Mouse (Mus musculus) embryonic facial prominence, embryonic 11.5 days (tissue): ENCODE results near the gene Ubxn10. TPM values are rescaled to one million over a fixed set of nuclear protein-coding genes. Genes with fewer than 3 reads are reported as not detected.

Experiments used
- ATAC-seq: fragments of 200-750 bp; cut with Nextera tagmentation; replicated peaks from 2 replicates; pipeline ENCODE4 v1.8.0; 2017; ENCODE audit warnings: low read depth; ENCODE audit not compliant: insufficient number of reproducible peaks, low FRiP score, low TSS enrichment
- DNase-seq: peaks from one replicate; pipeline ENCODE4 v3.0.0-alpha.2; 2015; ENCODE audit warnings: low spot score
- H3K27ac ChIP-seq: fragments of 300-500 bp; sonication (generic); replicated peaks from 2 replicates; pipeline ENCODE4 v1.5.1; 2014; ENCODE audit warnings: mild to moderate bottlenecking, low read depth, low read length, control low read depth
- H3K27me3 ChIP-seq: fragments of 300-500 bp; sonication (generic); 2 replicates; pipeline ENCODE4 v1.6.1; 2014; ENCODE audit warnings: mild to moderate bottlenecking, low read length, moderate library complexity, mixed read lengths; ENCODE audit not compliant: control insufficient read depth, insufficient read depth
- H3K36me3 ChIP-seq: fragments of 300-500 bp; sonication (generic); replicated peaks from 2 replicates; pipeline ENCODE4 v1.6.1; 2014; ENCODE audit warnings: low read depth, mild to moderate bottlenecking, low read length, moderate library complexity, mixed read lengths; ENCODE audit not compliant: control insufficient read depth, insufficient read depth
- H3K4me1 ChIP-seq: fragments of 300-500 bp; sonication (generic); 2 replicates; pipeline ENCODE4 v1.6.1; 2014; ENCODE audit warnings: low read length, mixed read lengths; ENCODE audit not compliant: control insufficient read depth, insufficient read depth
- H3K4me2 ChIP-seq: fragments of 300-500 bp; sonication (generic); 2 replicates; pipeline ENCODE4 v1.6.1; 2014; ENCODE audit warnings: low read depth, mild to moderate bottlenecking, control low read depth, low read length, moderate library complexity
- H3K4me3 ChIP-seq: fragments of 300-500 bp; sonication (generic); 2 replicates; pipeline ENCODE4 v1.5.1; 2014; ENCODE audit warnings: low read depth, low read length, control low read depth
- H3K9ac ChIP-seq: fragments of 300-500 bp; sonication (generic); replicated peaks from 2 replicates; pipeline ENCODE4 v1.6.1; 2014; ENCODE audit warnings: mild to moderate bottlenecking, control low read depth, low read length
- H3K9me3 ChIP-seq: fragments of 300-500 bp; sonication (generic); replicated peaks from 2 replicates; pipeline ENCODE4 v1.6.1; 2016; ENCODE audit warnings: mild to moderate bottlenecking, low read length, inconsistent platforms, mixed read lengths; ENCODE audit not compliant: control insufficient read depth
- WGBS: fragments of 180-500 bp; shearing (Covaris S2); extraction: QIAGEN DNeasy Blood & Tissue Kit; methylation state at CpG from one replicate; pipeline ENCODE4 v1.1.7; 2014; 5-methylcytosine and 5-hydroxymethylcytosine counted together
- polyA plus RNA-seq: library from polyadenylated mRNA; unstranded; fragments of >200 nt; fragmentation: Nextera tagmentation; extraction: Ambion mirVana; gene quantifications from 2 replicates; pipeline ENCODE4 v1.2.1, GENCODE M21; 2014

Gene Ubxn10
- polyA plus RNA-seq, 1 experiment from 2014 or later = 1.1 TPM

- H3K9me3 ChIP-seq = no peaks in the 10 kb centered on the region
- H3K4me1 ChIP-seq = peaks cover 3% of the 10 kb centered on the region; the same call in 1 of the 2 replicates
- DNase-seq = peak; percentile 67
- H3K36me3 ChIP-seq = no peaks in the 10 kb centered on the region
- ATAC-seq = 0 out of 2 replicates have a peak, but pooled peaks have one; percentile 31
- H3K9ac ChIP-seq = no peak overlapping the region
- no peak overlapping the region for H3K4me3 ChIP-seq
- H3K27ac ChIP-seq = no peak overlapping the region
- H3K4me2 ChIP-seq = no peak overlapping the region
- H3K27me3 ChIP-seq = no peaks in the 10 kb centered on the region
- 52% methylated on average over 8 of the region's 8 CpGs for WGBS
These were observed 11.6 kb upstream of the Ubxn10 start for GRCm38 (mm10) chr4:138748369-138749072.

GRCm38 (mm10) chr4:138747851-138748250 is 10.9 kb upstream of the Ubxn10 start:
- H3K9me3 ChIP-seq = no peaks in the 10 kb centered on the region
- H3K27me3 ChIP-seq = no peaks in the 10 kb centered on the region
- DNase-seq = no peak
- no peak overlapping the region for H3K4me3 ChIP-seq
- WGBS = 71% methylated on average over 10 of the region's 10 CpGs
- no peak overlapping the region for H3K4me2 ChIP-seq
- no peaks in the 10 kb centered on the region for H3K36me3 ChIP-seq
- peaks cover 3% of the 10 kb centered on the region; the same call in 1 of the 2 replicates for H3K4me1 ChIP-seq
- H3K9ac ChIP-seq = no peak overlapping the region
- peak; percentile 76; the same call in 1 of the 2 replicates for ATAC-seq
- H3K27ac ChIP-seq = no peak overlapping the region

GRCm38 (mm10) chr4:138746866-138747265 is 9.9 kb upstream of the Ubxn10 start:
- H3K4me2 ChIP-seq = no peak overlapping the region
- 88% methylated on average over 9 of the region's 9 CpGs for WGBS
- no peak for ATAC-seq
- no peak overlapping the region for H3K4me3 ChIP-seq
- no peaks in the 10 kb centered on the region for H3K36me3 ChIP-seq
- H3K9ac ChIP-seq = no peak overlapping the region
- no peaks in the 10 kb centered on the region for H3K27me3 ChIP-seq
- no peak overlapping the region for H3K27ac ChIP-seq
- no peak for DNase-seq
- H3K4me1 ChIP-seq = peaks cover 3% of the 10 kb centered on the region; the same call in 1 of the 2 replicates
- no peaks in the 10 kb centered on the region for H3K9me3 ChIP-seq

- peak; percentile 25; the same call in 1 of the 2 replicates for ATAC-seq
- WGBS = 65% methylated on average over 4 of the region's 4 CpGs
- H3K4me1 ChIP-seq = peaks cover 3% of the 10 kb centered on the region; the same call in 1 of the 2 replicates
- no peak overlapping the region for H3K4me3 ChIP-seq
- no peak overlapping the region for H3K4me2 ChIP-seq
- H3K36me3 ChIP-seq = no peaks in the 10 kb centered on the region
- no peak overlapping the region for H3K9ac ChIP-seq
- DNase-seq = peak; percentile 54
- no peaks in the 10 kb centered on the region for H3K9me3 ChIP-seq
- no peak overlapping the region for H3K27ac ChIP-seq
- H3K27me3 ChIP-seq = no peaks in the 10 kb centered on the region
These were observed 8.9 kb upstream of the Ubxn10 start for GRCm38 (mm10) chr4:138745884-138746283.

GRCm38 (mm10) chr4:138739136-138739851 is 2.3 kb upstream of the Ubxn10 start:
- Histone ChIP-seq H3K9me3 (no peaks in the 10 kb centered on the region), H3K9ac (no peak overlapping the region), H3K36me3 (no peaks in the 10 kb centered on the region), H3K27me3 (no peaks in the 10 kb centered on the region), H3K4me2 (no peak overlapping the region), H3K4me1 (peaks cover 4% of the 10 kb centered on the region), H3K4me3 (no peak overlapping the region), H3K27ac (no peak overlapping the region)
- ATAC-seq = no peak; the same call in 1 of the 2 replicates
- DNase-seq = peak; percentile 64
- 8% methylated on average over 7 of the region's 7 CpGs for WGBS

GRCm38 (mm10) chr4:138734863-138735262 is 2.1 kb downstream of the Ubxn10 start:
- Histone ChIP-seq H3K4me2 (no peak overlapping the region), H3K4me1 (peaks cover 4% of the 10 kb centered on the region), H3K27me3 (no peaks in the 10 kb centered on the region), H3K4me3 (no peak overlapping the region), H3K9me3 (no peaks in the 10 kb centered on the region), H3K9ac (no peak overlapping the region), H3K27ac (no peak overlapping the region), H3K36me3 (no peaks in the 10 kb centered on the region)
- DNase-seq (no peak), ATAC-seq (no peak)
- 95% methylated on average over 4 of the region's 4 CpGs for WGBS

GRCm38 (mm10) chr4:138734105-138734504 is 2.9 kb downstream of the Ubxn10 start:
- Histone ChIP-seq H3K27me3 (no peaks in the 10 kb centered on the region), H3K4me2 (no peak overlapping the region), H3K36me3 (no peaks in the 10 kb centered on the region), H3K4me3 (no peak overlapping the region), H3K27ac (no peak overlapping the region), H3K9me3 (no peaks in the 10 kb centered on the region), H3K9ac (no peak overlapping the region), H3K4me1 (peaks cover 4% of the 10 kb centered on the region)
- WGBS = 76% methylated on average over 7 of the region's 7 CpGs
- DNase-seq (no peak), ATAC-seq (no peak)
